Mouse (Mus musculus): ENCODE measurements around the gene St6galnac4.

DNA sequence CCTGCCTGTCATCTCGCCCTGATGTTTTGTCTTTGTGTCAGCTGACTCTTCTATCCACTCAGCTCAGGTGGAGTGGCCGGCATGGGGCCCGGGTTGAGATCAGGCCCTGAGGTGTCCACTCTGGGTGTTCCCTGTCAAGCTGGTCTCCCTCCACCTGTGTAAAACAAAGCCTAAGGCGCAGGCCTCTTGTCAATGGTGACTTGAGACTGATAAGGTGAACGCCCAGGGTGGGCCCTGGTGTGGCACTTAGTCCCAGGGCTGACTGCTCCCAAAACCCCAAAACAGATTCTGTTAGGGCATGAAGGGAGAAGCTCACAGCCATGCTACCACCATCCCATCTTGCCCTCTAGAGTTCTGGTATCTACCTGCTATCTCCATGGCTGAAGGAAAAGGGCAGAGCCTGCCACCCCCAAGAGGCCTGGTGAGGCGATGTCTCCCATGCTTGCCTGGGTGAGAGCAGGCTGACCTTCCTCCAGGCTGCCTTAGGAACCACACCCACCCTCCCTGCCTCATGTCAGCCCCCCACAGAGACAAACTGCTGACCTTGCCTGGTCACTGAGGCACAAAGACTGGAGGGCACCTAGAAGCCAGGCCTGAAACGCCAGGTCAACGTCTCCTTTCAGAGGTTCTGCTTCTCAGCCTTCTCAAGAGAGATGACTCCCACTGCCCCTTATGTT, 58.0 kb downstream of the St6galnac4 start:
- TF ChIP-seq CTCF (IDR thresholded peaks at IDR 0.05; ENCODE audit: extremely low read depth, insufficient read depth, low read length) = no peak
- no peak for TF ChIP-seq POLR2A (IDR thresholded peaks at IDR 0.05; ENCODE audit: extremely low read depth, insufficient read depth, low read length)

Measured in cortical plate, adult 2 months (tissue).